Mouse (Mus musculus) Patski (cell line): ENCODE results near the gene Ptprn2. TPM values are rescaled to one million over a fixed set of nuclear protein-coding genes. Genes with fewer than 3 reads are reported as not detected.
"Not testable (repeated sequence)": the region's sequence is repeated elsewhere in the genome, so short reads cannot be mapped to it uniquely, and the experiment has no call there.

Experiments
- ATAC-seq: fragments of 100-300 bp; one replicate; pipeline ENCODE4 v1.8.0; 2021
- CTCF ChIA-PET: fragments of 350-600 bp; sonication (Branson Sonifier 250); formaldehyde crosslinking; loops from one replicate; lab custom pipeline; 2022; ENCODE audit warnings: inconsistent platforms; lab: Charles Lee
- POLR2A ChIA-PET: fragments of 350-600 bp; sonication (Branson Sonifier 250); formaldehyde crosslinking; loops from one replicate; lab custom pipeline; 2022; ENCODE audit warnings: antibody characterized with exemption, inconsistent platforms; lab: Charles Lee
- DNase-seq: peaks from one replicate; pipeline ENCODE4 v3.0.0-alpha.2; 2011; ENCODE audit warnings: low read depth, low spot score
- H3K27me3 ChIP-seq: fragments of 371-371 bp; one replicate; pipeline ENCODE4 v1.5.1; 2021
- CTCF ChIP-seq: fragments of 100-300 bp; IDR thresholded peaks from one replicate; pipeline ENCODE4 v1.5.1; 2021
- in situ Hi-C: fragments of 300-500 bp; cut with MboI; formaldehyde crosslinking; loops from 3 replicates; pipeline ENCODE4 v1.11.1; 2018; ENCODE audit warnings: low pct_unique_long_range_greater_than_20kb, mixed read lengths
- polyA plus RNA-seq: library from polyadenylated mRNA; unstranded; gene quantifications from one replicate; pipeline ENCODE4 v1.2.3, GENCODE M21; 2021

Ptprn2 gene
- polyA plus RNA-seq, 1 experiment from 2014 or later, result not detected

DNA sequence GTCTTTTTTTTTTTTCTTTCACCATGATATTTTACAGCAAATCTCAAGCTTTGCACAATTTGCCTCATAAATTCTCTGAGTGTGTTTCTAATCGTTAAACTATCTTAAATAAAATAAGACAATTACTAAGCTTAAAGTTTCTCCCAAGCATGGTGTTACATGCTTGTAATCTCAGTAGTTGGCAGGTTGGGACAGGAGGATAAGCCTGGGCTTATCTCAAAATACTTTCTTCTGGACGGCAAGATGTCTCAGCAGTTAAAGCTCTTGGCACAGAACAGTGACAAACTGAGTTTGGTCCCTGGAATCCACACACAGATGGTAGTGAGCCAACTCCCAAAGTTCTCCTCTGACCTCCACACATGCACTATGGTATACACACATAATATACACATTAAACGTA is 10.8 kb upstream of the Ptprn2 start:
- H3K27me3 ChIP-seq, result no peaks in the 10 kb centered on the region
- ChIA-PET POLR2A (no interaction called here), CTCF (no interaction called here)
- ATAC-seq (no peak), DNase-seq (no peak)
- in situ Hi-C loops, result no loop called here
- no peak for TF ChIP-seq CTCF

DNA sequence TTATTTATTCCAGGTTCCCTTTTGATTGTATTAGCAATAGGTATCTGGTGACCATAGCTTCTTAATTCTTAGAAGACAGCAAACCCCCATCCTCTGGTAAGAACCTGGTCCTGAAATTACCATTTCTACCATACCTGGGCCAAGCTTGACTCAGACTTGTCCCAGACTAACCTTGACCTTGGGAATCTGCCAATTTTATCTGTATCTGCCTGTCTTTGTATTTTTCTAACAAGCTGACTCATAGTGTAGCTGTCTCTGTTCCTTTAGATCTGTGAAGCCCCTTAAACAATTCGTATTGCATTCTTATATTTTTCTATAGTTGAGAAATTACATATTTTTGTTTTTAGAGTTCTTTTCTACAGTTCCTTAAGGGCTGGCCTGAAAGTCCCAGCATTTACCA is 6.7 kb upstream of the Ptprn2 start:
- no peak for TF ChIP-seq CTCF
- ATAC-seq, result no peak
- no peak for DNase-seq
- H3K27me3 ChIP-seq, result no peaks in the 10 kb centered on the region
- in situ Hi-C loops, result no loop called here
- ChIA-PET CTCF (no interaction called here), POLR2A (no interaction called here)

DNA sequence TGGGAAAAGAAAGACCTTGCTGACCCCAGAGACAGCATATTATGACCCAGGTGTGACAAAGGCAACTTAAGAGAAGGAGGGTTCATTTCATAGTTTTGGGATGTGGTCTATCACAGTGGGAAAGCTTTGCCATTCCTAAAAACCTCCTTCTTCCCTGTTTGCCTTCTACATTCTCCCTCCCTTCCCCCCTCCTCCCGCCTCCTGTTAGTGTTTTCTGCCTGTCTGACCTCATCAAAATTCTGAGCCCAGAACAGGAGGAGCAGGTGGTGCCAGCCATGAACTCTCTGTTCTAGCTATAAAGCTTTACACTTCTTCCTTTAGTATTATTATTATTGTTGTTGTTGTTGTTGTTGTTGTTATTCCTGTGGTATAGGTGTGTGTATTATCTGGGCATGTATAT is 3.6 kb upstream of the Ptprn2 start:
- in situ Hi-C loops, result no loop called here
- ATAC-seq (no peak), DNase-seq (no peak)
- TF ChIP-seq CTCF, result no peak
- ChIA-PET POLR2A (no interaction called here), CTCF (interaction anchor here (1.1 kb wide), 1 partner anchor 13 kb away, joined by 4 read pairs; no protein-coding TSS in a partner anchor)
- peaks cover 6% of the 10 kb centered on the region for H3K27me3 ChIP-seq

DNA sequence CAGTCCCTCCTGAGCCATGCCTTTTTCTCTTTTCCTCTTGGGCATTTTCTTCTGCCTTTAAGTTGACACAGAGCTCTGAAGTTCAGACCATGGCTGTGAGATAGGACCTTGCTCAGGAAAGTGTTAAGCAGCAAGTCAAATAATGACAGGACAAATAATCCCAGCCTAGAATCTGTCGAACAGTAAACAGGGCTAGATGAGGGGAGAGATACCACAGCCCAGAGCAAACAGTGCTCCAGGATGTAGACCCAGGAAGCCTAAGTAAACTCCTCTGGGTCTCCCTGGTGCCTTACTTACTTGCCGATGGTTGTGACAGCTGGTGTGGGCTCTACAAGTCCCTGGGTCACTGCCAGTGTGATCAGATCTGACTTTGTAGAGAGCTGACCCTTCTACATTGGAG is 1.9 kb upstream of the Ptprn2 start:
- peaks cover 6% of the 10 kb centered on the region for H3K27me3 ChIP-seq
- CTCF ChIA-PET, result no interaction called here
- POLR2A ChIA-PET, result no interaction called here
- ATAC-seq (no peak), DNase-seq (no peak)
- TF ChIP-seq CTCF, result no peak
- in situ Hi-C loops, result no loop called here

DNA sequence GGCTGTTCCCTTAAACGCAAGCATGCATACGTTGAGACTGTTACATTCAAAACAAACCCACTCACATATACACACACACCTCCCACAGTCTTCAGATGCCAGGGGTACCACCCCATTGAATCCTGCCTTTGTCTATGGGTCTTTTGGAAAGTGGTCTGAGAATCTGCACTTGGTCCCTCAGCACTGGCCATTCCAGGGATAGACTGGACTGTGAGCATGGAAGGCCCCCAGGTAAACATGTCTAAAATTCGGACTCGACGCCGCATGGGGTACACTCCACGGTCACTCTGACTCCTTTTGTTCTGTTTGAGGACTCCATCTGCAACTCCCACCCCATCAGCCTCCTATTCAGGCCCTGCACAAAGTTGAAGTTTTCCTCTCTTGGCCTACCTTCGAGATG is 529 bp upstream of the Ptprn2 start:
- ChIA-PET POLR2A (no interaction called here), CTCF (no interaction called here)
- peaks cover 9% of the 10 kb centered on the region for H3K27me3 ChIP-seq
- DNase-seq (no peak), ATAC-seq (no peak)
- no peak for TF ChIP-seq CTCF
- in situ Hi-C loops, result no loop called here

DNA sequence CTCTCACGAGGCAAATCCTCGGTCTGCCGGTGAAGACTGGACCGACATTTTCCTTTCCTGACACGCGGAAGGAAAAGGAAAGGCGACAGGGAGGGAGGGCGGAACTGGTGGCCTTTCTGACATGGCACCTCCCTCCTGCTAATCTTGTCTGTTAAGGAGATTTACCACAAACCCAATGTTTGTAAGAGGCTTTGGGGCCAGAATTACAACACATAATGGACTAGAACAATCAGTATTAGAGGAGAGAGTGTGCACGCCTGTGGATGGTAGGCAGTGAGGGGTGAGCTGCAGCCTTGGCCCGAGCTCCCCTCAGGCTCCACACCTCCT is 847 bp downstream of the Ptprn2 start:
- POLR2A ChIA-PET, result no interaction called here
- in situ Hi-C loops, result no loop called here
- TF ChIP-seq CTCF, result no peak
- CTCF ChIA-PET, result no interaction called here
- DNase-seq (no peak), ATAC-seq (no peak)
- peaks cover 9% of the 10 kb centered on the region for H3K27me3 ChIP-seq

DNA sequence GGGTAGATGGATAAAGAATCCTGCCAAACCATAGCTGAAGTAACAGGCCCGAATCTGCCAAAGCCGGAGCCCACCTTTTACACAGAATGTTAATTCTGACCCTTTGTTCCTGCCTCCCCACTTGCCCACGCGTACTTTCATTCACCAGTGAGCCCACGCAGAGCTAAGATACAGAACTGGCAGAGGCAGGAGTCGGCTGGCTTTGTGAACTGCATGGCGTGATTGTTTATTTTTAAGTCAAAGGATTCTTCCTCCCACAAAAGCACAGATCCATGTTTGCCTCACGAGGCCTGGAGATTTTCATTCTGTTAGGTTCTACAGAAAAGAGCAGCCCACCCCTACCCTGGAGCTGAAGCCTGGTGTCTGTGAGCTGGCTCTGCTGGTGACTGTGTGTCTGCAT is 3.3 kb downstream of the Ptprn2 start:
- ATAC-seq, result no peak
- ChIA-PET POLR2A (no interaction called here), CTCF (no interaction called here)
- in situ Hi-C loops, result no loop called here
- TF ChIP-seq CTCF, result no peak
- peaks cover 12% of the 10 kb centered on the region for H3K27me3 ChIP-seq
- DNase-seq, result no peak

DNA sequence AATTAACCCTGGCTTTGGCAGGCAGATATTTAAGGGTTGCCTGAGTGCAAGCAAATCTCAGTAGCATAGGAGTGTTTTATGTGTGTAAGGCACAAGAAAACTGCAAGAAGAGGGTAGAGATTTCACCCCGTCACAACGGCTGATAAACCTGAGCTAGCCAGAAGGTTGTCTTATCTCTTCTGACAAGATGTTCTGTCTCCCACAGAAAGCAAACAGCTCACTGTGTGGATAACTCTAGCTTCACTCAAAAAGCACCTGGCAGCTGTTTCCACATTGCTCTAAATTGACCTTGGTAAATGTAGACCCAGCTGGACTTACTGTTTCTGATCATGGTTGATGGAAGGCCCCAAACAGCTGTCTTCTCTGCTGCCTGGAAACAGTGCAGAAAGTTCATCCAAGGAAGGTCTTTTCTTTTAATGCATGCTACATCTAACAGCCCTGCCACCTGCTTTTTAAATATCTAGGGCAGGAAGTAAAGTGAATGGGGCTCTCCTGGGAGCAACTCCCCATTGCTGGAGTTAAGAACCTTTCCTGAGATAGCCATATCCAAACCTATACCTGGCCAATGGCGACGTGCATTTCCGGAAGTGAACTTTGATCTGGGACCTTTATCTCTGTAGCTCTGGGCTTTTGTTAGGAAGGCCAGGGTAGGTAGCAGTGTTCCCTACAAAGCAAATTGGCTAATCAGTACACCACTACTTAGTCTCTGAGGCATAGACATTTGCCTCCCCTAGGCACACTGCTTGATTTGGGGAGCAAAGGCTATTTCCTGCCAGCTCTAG is 5.2 kb downstream of the Ptprn2 start:
- no peak for DNase-seq
- CTCF ChIA-PET, result interaction anchor here (0.8 kb wide), 1 partner anchor 13 kb away, joined by 3 read pairs; no protein-coding TSS in a partner anchor
- H3K27me3 ChIP-seq, result peaks cover 12% of the 10 kb centered on the region
- no peak for ATAC-seq
- in situ Hi-C loops, result no loop called here
- POLR2A ChIA-PET, result no interaction called here
- no peak for TF ChIP-seq CTCF

DNA sequence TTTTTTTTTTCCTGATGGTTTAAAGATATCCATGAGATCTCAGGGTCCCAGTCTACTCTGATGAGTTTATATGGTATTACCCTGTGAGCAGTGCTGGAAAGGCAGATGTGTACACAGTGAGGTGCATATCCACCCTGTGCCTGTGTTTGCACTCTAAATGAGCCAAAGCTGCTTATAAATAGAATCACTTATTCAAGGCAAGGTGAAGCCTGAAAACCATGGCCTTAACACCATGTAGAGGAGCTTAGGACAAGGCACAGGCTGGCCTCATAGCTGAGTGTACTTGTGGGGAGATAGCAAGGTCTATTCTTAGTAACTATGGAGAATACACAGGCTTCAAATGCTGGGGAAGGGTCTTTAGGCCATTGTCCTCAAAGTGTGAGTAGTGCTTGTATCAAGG is 13.1 kb downstream of the Ptprn2 start:
- in situ Hi-C loops, result no loop called here
- TF ChIP-seq CTCF, result no peak
- CTCF ChIA-PET, result no interaction called here
- ATAC-seq (no peak), DNase-seq (no peak)
- POLR2A ChIA-PET, result no interaction called here
- no peaks in the 10 kb centered on the region for H3K27me3 ChIP-seq

DNA sequence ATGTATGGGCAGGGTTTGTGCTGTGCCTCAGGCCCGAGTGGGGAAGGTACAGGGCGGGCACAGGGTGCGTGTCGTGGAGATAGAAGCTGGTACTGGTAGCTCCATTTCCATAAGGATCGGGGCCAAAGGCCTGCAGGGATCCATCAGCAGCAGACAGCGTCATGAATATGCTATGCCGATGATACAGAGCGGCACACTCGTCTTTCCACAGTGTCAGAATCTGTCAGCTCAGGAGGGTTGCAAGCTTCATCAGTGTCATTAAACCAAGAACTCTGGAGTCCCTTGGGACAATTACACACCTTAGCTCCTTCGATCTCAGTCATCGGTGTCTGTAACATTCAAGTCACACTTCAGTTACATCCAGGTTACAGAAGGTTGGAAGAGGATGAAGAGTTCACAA is 15.1 kb downstream of the Ptprn2 start:
- CTCF ChIA-PET, result no interaction called here
- in situ Hi-C loops, result no loop called here
- no peak for DNase-seq
- no peaks in the 10 kb centered on the region for H3K27me3 ChIP-seq
- no peak for ATAC-seq
- POLR2A ChIA-PET, result no interaction called here
- no peak for TF ChIP-seq CTCF

DNA sequence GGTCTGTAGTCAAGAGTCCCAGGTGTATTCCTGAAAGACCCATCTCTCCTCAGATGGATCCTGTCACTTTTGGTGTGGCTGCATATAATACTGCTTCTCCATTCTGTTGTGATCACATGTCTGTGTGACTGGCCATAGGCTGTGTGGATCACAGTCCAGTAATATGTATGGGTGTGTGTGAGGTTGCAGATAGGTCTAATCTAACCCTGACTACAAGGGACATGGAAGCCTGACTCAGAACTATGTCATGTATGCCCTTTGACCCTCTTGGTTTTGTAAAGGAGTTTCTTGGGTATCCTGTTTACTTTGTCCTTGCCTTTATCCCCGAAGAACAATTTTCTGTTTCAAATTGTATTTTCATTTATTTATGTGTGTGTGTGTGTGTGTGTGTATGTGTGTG is 27.0 kb downstream of the Ptprn2 start:
- ChIA-PET POLR2A (no interaction called here), CTCF (no interaction called here)
- TF ChIP-seq CTCF, result no peak
- no peak for DNase-seq
- H3K27me3 ChIP-seq, result no peaks in the 10 kb centered on the region
- ATAC-seq, result no peak
- in situ Hi-C loops, result no loop called here

DNA sequence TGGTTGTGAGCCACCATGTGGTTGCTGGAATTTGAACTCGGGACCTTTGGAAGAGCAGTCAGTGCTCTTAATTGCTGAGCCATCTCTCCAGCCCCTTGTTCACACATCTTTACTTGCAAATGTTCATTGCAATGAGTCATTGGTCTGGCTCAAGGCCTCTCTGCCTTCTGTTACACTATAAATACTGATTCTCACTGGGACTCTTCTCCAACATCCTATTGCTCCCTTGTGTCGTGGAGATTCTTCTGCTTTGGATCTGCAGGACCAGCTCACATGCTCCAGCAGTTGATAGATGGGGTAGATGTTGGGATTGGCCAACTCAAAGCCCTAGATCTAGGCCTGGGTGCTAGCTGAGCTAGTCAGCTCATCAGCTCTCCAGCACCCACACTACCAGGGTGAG is 28.3 kb downstream of the Ptprn2 start:
- in situ Hi-C loops, ATAC-seq, H3K27me3 ChIP-seq, DNase-seq, POLR2A ChIA-PET, CTCF ChIA-PET: not testable (repeated sequence)
